Mouse (Mus musculus) hindbrain, embryonic 14.5 days (tissue): Measurements from ENCODE around the gene Lgr4. TPM values are rescaled to one million over a fixed set of nuclear protein-coding genes. Genes with fewer than 3 reads are reported as not detected.

Source experiments
- ATAC-seq: fragments of 200-750 bp; cut with Nextera tagmentation; 2 replicates; pipeline ENCODE4 v1.8.0; 2017; ENCODE audit warnings: moderate number of reproducible peaks, mild to moderate bottlenecking, moderate TSS enrichment, moderate library complexity; ENCODE audit not compliant: low FRiP score
- DNase-seq: peaks from one replicate; pipeline ENCODE4 v3.0.0-alpha.2; 2015; ENCODE audit warnings: low spot score
- H3K27ac ChIP-seq: fragments of 300-500 bp; sonication (generic); 2 replicates; pipeline ENCODE4 v1.5.1; 2014; ENCODE audit warnings: mild to moderate bottlenecking, moderate library complexity
- H3K27me3 ChIP-seq: fragments of 300-500 bp; sonication (generic); 2 replicates; pipeline ENCODE4 v1.6.1; 2014; ENCODE audit warnings: mild to moderate bottlenecking, low read length, mixed read lengths; ENCODE audit not compliant: control insufficient read depth, insufficient read depth
- H3K36me3 ChIP-seq: fragments of 300-500 bp; sonication (generic); replicated peaks from 2 replicates; pipeline ENCODE4 v1.6.1; 2014; ENCODE audit not compliant: control insufficient read depth, insufficient read depth
- H3K4me1 ChIP-seq: fragments of 300-500 bp; sonication (generic); replicated peaks from 2 replicates; pipeline ENCODE4 v1.6.1; 2014; ENCODE audit warnings: antibody characterized with exemption, low read length, mixed read lengths; ENCODE audit not compliant: control insufficient read depth, insufficient read depth
- H3K4me2 ChIP-seq: fragments of 300-500 bp; sonication (generic); replicated peaks from 2 replicates; pipeline ENCODE4 v1.6.1; 2014; ENCODE audit warnings: mild to moderate bottlenecking, moderate library complexity
- H3K4me3 ChIP-seq: fragments of 300-500 bp; sonication (generic); replicated peaks from 2 replicates; pipeline ENCODE4 v1.5.1; 2014; ENCODE audit warnings: mild to moderate bottlenecking, low read length
- H3K9ac ChIP-seq: fragments of 300-500 bp; sonication (generic); 2 replicates; pipeline ENCODE4 v1.6.1; 2014
- H3K9me3 ChIP-seq: fragments of 300-500 bp; sonication (generic); 2 replicates; pipeline ENCODE4 v1.6.1; 2016; ENCODE audit warnings: low read length; ENCODE audit not compliant: control insufficient read depth
- WGBS: fragments of 180-500 bp; shearing (Covaris S2); extraction: QIAGEN DNeasy Blood & Tissue Kit; methylation state at CpG from one replicate; pipeline ENCODE4 v1.1.7; 2014; 5-methylcytosine and 5-hydroxymethylcytosine counted together
- polyA plus RNA-seq: library from polyadenylated mRNA; unstranded; fragments of >200 nt; fragmentation: Nextera tagmentation; extraction: Ambion mirVana; gene quantifications from 2 replicates; pipeline ENCODE4 v1.2.1, GENCODE M21; 2014

The Lgr4 gene
- polyA plus RNA-seq, 1 experiment from 2014 or later = 13.6 TPM

DNA sequence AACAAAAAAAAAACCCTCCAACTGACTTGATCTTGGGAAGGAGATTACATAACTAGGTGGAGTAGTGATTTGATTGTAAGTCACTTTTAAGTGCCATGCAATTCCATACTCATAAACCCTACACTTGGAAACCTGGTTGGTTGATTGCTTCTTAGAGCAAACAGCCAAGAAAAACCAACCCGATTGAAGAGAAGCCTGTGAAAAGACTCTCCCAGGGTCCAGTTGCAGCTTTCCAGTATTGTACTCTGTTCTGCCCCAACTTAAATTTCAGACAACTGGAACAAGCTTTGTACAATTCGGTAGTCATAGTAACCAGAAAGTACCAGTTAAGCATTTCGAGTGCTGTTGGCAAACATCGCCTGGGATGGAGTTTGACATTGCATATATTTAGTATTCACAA, 26.0 kb upstream of the Lgr4 start:
- 14% methylated on average over 4 of the region's 4 CpGs for WGBS
- Histone ChIP-seq H3K36me3 (peaks cover 25% of the 10 kb centered on the region), H3K4me2 (peak overlapping the region; percentile 91), H3K27ac (peak overlapping the region; percentile 86), H3K4me3 (peak overlapping the region; percentile 98), H3K27me3 (no peaks in the 10 kb centered on the region), H3K4me1 (peaks cover 22% of the 10 kb centered on the region), H3K9me3 (no peaks in the 10 kb centered on the region; the same call in 1 of the 2 replicates), H3K9ac (peak overlapping the region; percentile 98)
- ATAC-seq = no peak
- DNase-seq = peak; percentile 42

DNA sequence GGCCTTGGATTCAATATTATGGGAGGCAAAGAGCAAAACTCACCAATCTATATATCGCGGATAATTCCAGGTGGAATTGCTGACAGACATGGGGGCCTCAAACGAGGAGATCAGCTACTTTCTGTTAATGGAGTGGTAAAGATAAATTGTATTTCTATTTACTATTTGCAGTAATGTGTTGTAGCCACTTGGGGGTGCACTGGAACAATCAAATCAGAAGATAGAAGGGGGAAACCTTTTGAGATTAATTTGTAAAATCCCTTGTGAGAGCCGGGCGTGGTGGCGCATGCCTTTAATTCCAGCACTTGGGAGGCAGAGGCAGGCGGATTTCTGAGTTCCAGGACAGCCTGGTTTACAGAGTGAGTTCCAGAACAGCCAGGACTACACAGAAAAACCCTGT, 21.1 kb upstream of the Lgr4 start:
- DNase-seq = no peak
- H3K4me3 ChIP-seq = no peak overlapping the region
- no peaks in the 10 kb centered on the region for H3K27me3 ChIP-seq
- no peak overlapping the region for H3K27ac ChIP-seq
- no peak for ATAC-seq
- H3K4me2 ChIP-seq = no peak overlapping the region
- no peaks in the 10 kb centered on the region for H3K9me3 ChIP-seq
- H3K36me3 ChIP-seq = peaks cover 69% of the 10 kb centered on the region
- H3K9ac ChIP-seq = no peak overlapping the region
- peaks cover 20% of the 10 kb centered on the region for H3K4me1 ChIP-seq
- 78% methylated on average over 7 of the region's 7 CpGs for WGBS

DNA sequence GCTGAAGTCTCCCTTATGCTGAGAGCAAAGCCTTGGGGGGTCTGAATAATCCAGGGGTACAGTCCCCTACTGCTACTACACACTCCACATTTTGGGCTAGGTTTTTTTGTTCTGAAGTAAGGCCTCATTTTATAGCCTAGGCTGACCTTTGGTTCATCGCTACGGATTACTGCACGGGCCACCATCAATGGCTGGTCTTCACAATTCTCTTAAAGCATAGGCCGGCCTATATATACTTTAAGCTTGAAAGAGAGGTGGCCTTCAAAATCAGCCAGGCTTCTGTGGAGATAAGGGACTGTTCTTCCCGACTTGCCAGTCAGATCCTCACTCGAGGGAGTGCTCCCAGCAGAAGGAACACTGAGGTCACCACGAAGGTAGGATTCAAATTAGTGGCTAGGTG, 14.6 kb upstream of the Lgr4 start:
- H3K4me2 ChIP-seq = no peak overlapping the region
- no peaks in the 10 kb centered on the region for H3K4me1 ChIP-seq
- H3K27ac ChIP-seq = no peak overlapping the region
- no peaks in the 10 kb centered on the region for H3K9me3 ChIP-seq
- no peak for ATAC-seq
- no peak for DNase-seq
- H3K27me3 ChIP-seq = no peaks in the 10 kb centered on the region
- no peak overlapping the region for H3K9ac ChIP-seq
- H3K36me3 ChIP-seq = peaks cover 42% of the 10 kb centered on the region
- 78% methylated on average over 7 of the region's 7 CpGs for WGBS
- H3K4me3 ChIP-seq = no peak overlapping the region

DNA sequence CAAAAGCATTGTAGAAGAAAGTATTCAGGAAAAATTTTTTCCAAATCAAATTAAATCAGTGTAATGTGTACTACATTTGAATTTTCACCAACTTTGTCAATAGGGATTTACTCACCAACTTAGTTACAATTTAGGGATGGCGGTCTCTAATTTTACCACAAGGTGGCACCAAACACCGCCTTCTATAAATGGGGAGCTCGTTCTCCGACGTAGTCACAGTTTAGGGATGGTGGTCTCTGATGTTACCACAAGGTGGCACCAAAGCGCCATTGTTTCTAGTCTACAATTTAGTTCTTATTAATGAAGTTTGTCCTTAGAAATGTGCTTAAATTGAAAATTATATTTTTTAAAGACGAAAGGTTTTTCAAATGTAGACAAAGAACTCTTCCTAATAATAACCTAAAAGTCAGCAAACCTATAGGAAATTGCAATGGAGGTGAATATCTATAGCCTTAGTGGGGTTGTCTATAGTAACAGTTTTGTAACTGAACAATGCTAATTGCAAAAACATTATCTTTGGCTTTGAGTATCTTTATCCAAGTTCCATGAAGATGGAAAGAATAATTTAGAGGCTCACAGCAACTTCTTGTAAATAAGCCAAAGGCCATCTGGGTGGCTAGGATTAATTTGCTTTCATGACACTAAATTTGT, 13.2 kb upstream of the Lgr4 start:
- Histone ChIP-seq H3K4me3 (no peak overlapping the region), H3K36me3 (peaks cover 29% of the 10 kb centered on the region), H3K9ac (no peak overlapping the region), H3K4me1 (no peaks in the 10 kb centered on the region), H3K27me3 (no peaks in the 10 kb centered on the region), H3K9me3 (no peaks in the 10 kb centered on the region), H3K4me2 (no peak overlapping the region), H3K27ac (no peak overlapping the region)
- WGBS = under 1% methylated on average over 7 of the region's 7 CpGs
- peak; percentile 99 for DNase-seq
- ATAC-seq = peak; percentile 78

DNA sequence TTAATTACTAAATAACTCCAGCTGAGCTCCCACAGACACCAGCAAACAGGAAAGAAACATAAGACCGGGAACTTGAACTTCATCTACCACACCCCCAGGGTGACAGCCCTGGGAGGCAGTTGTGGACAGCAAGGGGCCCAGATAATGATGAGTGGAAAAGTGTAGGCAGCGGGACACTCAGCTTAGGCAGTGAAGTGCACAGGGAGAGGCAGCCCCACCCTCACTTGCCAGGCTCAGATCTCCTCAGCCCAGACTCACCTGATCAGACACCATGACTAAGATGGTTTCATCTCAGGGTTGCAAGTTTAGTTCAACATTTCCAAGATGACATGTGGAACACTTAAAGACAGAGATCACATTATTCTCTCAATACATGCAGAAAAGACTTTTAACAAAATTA, 8.3 kb upstream of the Lgr4 start:
- no peaks in the 10 kb centered on the region for H3K36me3 ChIP-seq
- 81% methylated on average over 2 of the region's 2 CpGs for WGBS
- H3K27me3 ChIP-seq = no peaks in the 10 kb centered on the region
- no peak overlapping the region for H3K27ac ChIP-seq
- H3K4me1 ChIP-seq = no peaks in the 10 kb centered on the region
- no peak overlapping the region for H3K4me3 ChIP-seq
- peaks cover 8% of the 10 kb centered on the region; the same call in 1 of the 2 replicates for H3K9me3 ChIP-seq
- DNase-seq (no peak), ATAC-seq (no peak)
- H3K9ac ChIP-seq = no peak overlapping the region
- H3K4me2 ChIP-seq = no peak overlapping the region

DNA sequence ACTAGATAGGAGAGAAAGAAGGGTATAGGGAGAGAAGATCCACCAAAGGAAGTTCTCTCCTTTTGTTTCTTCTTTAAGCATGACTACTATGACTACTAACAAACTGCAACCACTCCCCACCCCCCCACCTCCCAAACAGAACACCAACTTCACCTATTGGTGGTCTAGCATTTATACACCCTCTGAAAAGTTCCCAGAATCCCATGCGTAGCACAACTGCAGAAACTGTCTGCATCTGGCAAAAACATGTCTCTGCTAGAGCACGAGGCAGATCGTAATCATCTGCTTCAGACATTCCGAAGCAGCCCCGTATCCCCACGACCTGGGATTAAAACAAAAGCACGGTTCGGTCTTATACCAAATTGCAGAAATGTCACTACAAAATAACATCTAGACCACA, 5.2 kb upstream of the Lgr4 start:
- Histone ChIP-seq H3K4me3 (no peak overlapping the region), H3K9me3 (peaks cover 8% of the 10 kb centered on the region; the same call in 1 of the 2 replicates), H3K27ac (no peak overlapping the region), H3K4me1 (no peaks in the 10 kb centered on the region), H3K36me3 (no peaks in the 10 kb centered on the region), H3K9ac (no peak overlapping the region), H3K27me3 (no peaks in the 10 kb centered on the region), H3K4me2 (no peak overlapping the region)
- WGBS = 92% methylated on average over 8 of the region's 8 CpGs
- DNase-seq = no peak
- no peak for ATAC-seq

DNA sequence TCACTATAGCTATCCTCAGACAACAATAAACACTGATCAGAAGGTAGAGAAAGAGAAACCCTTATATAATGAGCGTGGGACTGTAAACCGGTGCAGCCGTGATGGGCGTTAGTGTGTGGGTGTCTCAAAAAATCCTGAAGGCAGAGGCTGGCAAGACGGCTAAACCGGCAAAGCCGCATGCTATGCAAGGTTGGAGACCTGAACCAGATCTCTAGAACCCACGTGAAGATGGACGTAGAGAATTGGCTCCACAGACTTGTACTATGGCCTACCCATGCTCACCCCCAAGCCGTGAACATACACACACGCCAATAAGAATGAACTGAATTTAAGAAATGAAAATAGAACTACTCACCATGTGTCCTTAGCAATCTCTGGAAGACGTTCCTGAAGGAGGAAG, 4.7 kb upstream of the Lgr4 start:
- WGBS = 86% methylated on average over 12 of the region's 12 CpGs
- H3K27ac ChIP-seq = no peak overlapping the region
- H3K27me3 ChIP-seq = no peaks in the 10 kb centered on the region

DNA sequence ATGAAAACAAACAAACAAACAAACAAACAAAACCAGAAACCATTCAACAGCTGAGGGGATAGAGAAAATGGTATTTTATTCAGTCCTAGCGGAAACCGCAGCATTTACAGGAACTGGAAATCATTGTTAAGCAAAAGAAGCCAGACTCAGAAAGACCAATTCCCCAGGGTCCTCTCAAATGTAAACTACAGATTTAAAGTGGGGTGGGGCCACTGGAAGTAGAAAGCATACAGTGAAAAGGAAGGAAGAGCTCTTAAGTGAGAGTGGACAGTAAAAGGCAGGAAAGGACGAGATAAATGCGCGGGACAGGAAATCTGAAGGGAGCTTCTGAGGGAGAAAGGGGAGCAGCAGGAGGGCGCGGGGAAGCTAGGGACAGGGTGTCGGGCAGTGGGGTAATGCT, 4.2 kb upstream of the Lgr4 start:
- WGBS = 60% methylated on average over 8 of the region's 8 CpGs
- H3K9me3 ChIP-seq = peaks cover 8% of the 10 kb centered on the region; the same call in 1 of the 2 replicates
- ATAC-seq = no peak
- no peaks in the 10 kb centered on the region for H3K4me1 ChIP-seq
- no peak overlapping the region for H3K4me2 ChIP-seq
- no peaks in the 10 kb centered on the region for H3K36me3 ChIP-seq
- no peak overlapping the region for H3K27ac ChIP-seq
- DNase-seq = no peak
- no peak overlapping the region for H3K4me3 ChIP-seq
- H3K27me3 ChIP-seq = no peaks in the 10 kb centered on the region
- H3K9ac ChIP-seq = no peak overlapping the region

More for the DNA sequence above, 4.7 kb upstream of the Lgr4 start:
- Histone ChIP-seq H3K36me3 (no peaks in the 10 kb centered on the region), H3K4me1 (no peaks in the 10 kb centered on the region), H3K9ac (no peak overlapping the region), H3K4me3 (no peak overlapping the region), H3K9me3 (peaks cover 8% of the 10 kb centered on the region; the same call in 1 of the 2 replicates), H3K4me2 (no peak overlapping the region)
- ATAC-seq (no peak), DNase-seq (no peak)

DNA sequence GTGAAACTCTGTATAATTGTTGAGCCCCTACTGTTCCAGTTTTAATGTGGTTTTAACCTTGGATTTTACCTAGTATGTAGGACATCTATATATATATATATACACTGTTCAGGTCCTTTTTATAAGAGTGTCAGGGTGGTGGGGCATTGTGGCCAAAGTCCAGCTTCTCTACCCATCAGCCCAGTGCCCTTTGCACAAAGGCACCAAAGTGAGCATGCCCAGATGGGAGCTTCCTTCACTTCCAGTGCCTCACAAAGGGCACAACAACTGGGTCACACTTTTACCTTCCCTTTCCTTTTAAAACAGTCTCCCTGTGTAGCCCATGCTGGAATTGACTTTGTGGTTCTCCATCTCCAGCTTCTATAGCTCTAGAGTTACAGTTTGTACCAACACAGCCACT, 2.8 kb upstream of the Lgr4 start:
- H3K36me3 ChIP-seq = no peaks in the 10 kb centered on the region
- ATAC-seq = no peak
- peaks cover 12% of the 10 kb centered on the region for H3K4me1 ChIP-seq
- no peak overlapping the region for H3K9ac ChIP-seq
- no peak overlapping the region for H3K4me2 ChIP-seq
- H3K9me3 ChIP-seq = peaks cover 8% of the 10 kb centered on the region; the same call in 1 of the 2 replicates
- no peaks in the 10 kb centered on the region for H3K27me3 ChIP-seq
- DNase-seq = no peak
- no peak overlapping the region for H3K27ac ChIP-seq
- no peak overlapping the region for H3K4me3 ChIP-seq
